Mouse (Mus musculus) cortical plate, adult 2 months (tissue): Measurements from ENCODE around the gene Dgcr2.

Experiments used
- CTCF ChIP-seq: fragments of 200-500 bp; IDR thresholded peaks from 2 replicates; pipeline ENCODE4 v1.5.1; 2011; ENCODE audit warnings: mild to moderate bottlenecking, control low read depth, low read length; ENCODE audit not compliant: insufficient read depth; ENCODE audit errors: extremely low read depth
- POLR2A ChIP-seq: fragments of 200-500 bp; IDR thresholded peaks from 2 replicates; pipeline ENCODE4 v1.6.1; 2011; ENCODE audit warnings: mild to moderate bottlenecking, low read length, control low read depth; ENCODE audit not compliant: insufficient read depth; ENCODE audit errors: extremely low read depth

GRCm38 (mm10) chr16:17806581-17807191 is 91.7 kb downstream of the Dgcr2 start:
- no peak for TF ChIP-seq CTCF
- TF ChIP-seq POLR2A: no peak
